Mouse (Mus musculus) spleen, adult 2 months (tissue): ENCODE results near the gene Tmem200c. TPM values are rescaled to one million over a fixed set of nuclear protein-coding genes. Genes with fewer than 3 reads are reported as not detected.
A peak's percentile ranks its signal among the peaks of the same experiment; 100 is the strongest.

Experiments
- DNase-seq, 2 experiments: peaks; one replicate each; pipeline versions ENCODE4 v3.0.0 to v3.0.0-alpha.2; 2012 to 2021; ENCODE audit warnings: low spot score in 2 of 2, low read depth in 1 of 2
- H3K27ac ChIP-seq: fragments of 200-500 bp; 2 replicates; pipeline ENCODE4 v1.5.1; 2012; ENCODE audit warnings: low read length, inconsistent platforms; ENCODE audit not compliant: insufficient read depth
- H3K27me3 ChIP-seq: fragments of 200-500 bp; 2 replicates; pipeline ENCODE4 v1.6.1; 2012; ENCODE audit warnings: mild to moderate bottlenecking, moderate library complexity, low read length, inconsistent platforms; ENCODE audit not compliant: control insufficient read depth, insufficient read depth
- H3K36me3 ChIP-seq: fragments of 200-500 bp; 2 replicates; pipeline ENCODE4 v1.6.1; 2012; ENCODE audit warnings: mild to moderate bottlenecking, low read length, inconsistent platforms; ENCODE audit not compliant: control insufficient read depth, insufficient read depth
- H3K4me1 ChIP-seq: fragments of 200-500 bp; 2 replicates; pipeline ENCODE4 v1.6.1; 2011; ENCODE audit warnings: inconsistent platforms; ENCODE audit not compliant: control insufficient read depth, insufficient read depth, insufficient read length
- H3K4me3 ChIP-seq: fragments of 200-500 bp; 2 replicates; pipeline ENCODE4 v1.5.1; 2011; ENCODE audit warnings: mild to moderate bottlenecking, inconsistent platforms; ENCODE audit not compliant: insufficient read depth, insufficient read length; ENCODE audit errors: extremely low read depth
- CTCF ChIP-seq: fragments of 200-500 bp; IDR thresholded peaks from 2 replicates; pipeline ENCODE4 v1.5.1; 2011; ENCODE audit warnings: mild to moderate bottlenecking, inconsistent platforms; ENCODE audit not compliant: insufficient read depth, insufficient read length, insufficient replicate concordance; ENCODE audit errors: extremely low read depth
- POLR2A ChIP-seq: fragments of 200-500 bp; IDR thresholded peaks from 2 replicates; pipeline ENCODE4 v1.6.1; 2011; ENCODE audit warnings: low read depth, low read length, inconsistent platforms
- WGBS: fragments of 180-500 bp; shearing (Covaris S2); methylation state at CpG from one replicate; pipeline ENCODE4 v1.1.7; 2018; 5-methylcytosine and 5-hydroxymethylcytosine counted together
- polyA plus RNA-seq: library from polyadenylated mRNA; depleted of rRNA; stranded (reverse); fragments of >200 nt; gene quantifications from 2 replicates; pipeline ENCODE4 v1.2.3, GENCODE M21; 2012

The Tmem200c gene
- polyA plus RNA-seq, 1 experiment = 0.06 TPM

- H3K27me3 ChIP-seq = peaks cover 11% of the 10 kb centered on the region
- 3% methylated on average over 71 of the region's 75 CpGs for WGBS
- H3K36me3 ChIP-seq = no peaks in the 10 kb centered on the region
- peak overlapping the region; percentile 4 for H3K4me3 ChIP-seq
- TF ChIP-seq CTCF = no peak
- no peak for TF ChIP-seq POLR2A
- no peak for DNase-seq
- H3K4me1 ChIP-seq = peaks cover 2% of the 10 kb centered on the region; the same call in 1 of the 2 replicates
- H3K27ac ChIP-seq = no peak overlapping the region
Measured at GRCm38 (mm10) chr17:68841097-68841891, 14.9 kb downstream of the Tmem200c start.

- Histone ChIP-seq H3K27me3 (peaks cover 11% of the 10 kb centered on the region), H3K4me3 (no peak overlapping the region)
- WGBS = 9% methylated on average over 22 of the region's 22 CpGs
Measured at GRCm38 (mm10) chr17:68841892-68842252, 15.4 kb downstream of the Tmem200c start.

GRCm38 (mm10) chr17:68845931-68846330 lies 19.5 kb downstream of the Tmem200c start:
- DNase-seq = no peak
- WGBS = 85% methylated on average over 5 of the region's 5 CpGs
- Histone ChIP-seq H3K27ac (no peak overlapping the region), H3K4me1 (peaks cover 2% of the 10 kb centered on the region; the same call in 1 of the 2 replicates), H3K36me3 (no peaks in the 10 kb centered on the region), H3K27me3 (peaks cover 7% of the 10 kb centered on the region; the same call in 1 of the 2 replicates), H3K4me3 (no peak overlapping the region; the same call in 1 of the 2 replicates)
- no peak for TF ChIP-seq POLR2A
- TF ChIP-seq CTCF = no peak

More at GRCm38 (mm10) chr17:68841892-68842252, 15.4 kb downstream of the Tmem200c start:
- H3K27ac ChIP-seq = no peak overlapping the region
- peaks cover 2% of the 10 kb centered on the region; the same call in 1 of the 2 replicates for H3K4me1 ChIP-seq
- H3K36me3 ChIP-seq = no peaks in the 10 kb centered on the region
- TF ChIP-seq POLR2A (no peak), CTCF (no peak)
- no peak for DNase-seq

DNA sequence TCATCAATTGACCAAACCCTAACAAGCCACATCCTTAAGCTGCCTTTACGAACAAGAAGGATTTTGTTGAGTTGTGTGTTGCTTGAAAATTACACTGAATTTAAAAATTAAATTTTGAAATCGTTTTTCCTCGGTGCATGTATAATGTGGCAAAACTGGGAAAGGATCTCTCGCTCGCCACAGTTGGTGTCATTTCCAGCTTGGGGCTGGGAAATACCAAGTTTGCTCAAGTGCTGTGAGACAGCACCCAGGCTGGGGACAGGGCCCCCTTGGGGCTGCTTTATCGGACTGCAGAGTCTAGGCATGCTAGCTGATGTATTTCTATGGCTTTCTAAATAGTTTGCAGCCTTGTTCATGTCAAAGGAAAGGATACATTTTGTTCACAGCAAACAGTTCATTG lies 22.3 kb downstream of the Tmem200c start:
- no peak for TF ChIP-seq POLR2A
- TF ChIP-seq CTCF = no peak
- Histone ChIP-seq H3K4me1 (no peaks in the 10 kb centered on the region), H3K27ac (no peak overlapping the region), H3K4me3 (no peak overlapping the region), H3K27me3 (no peaks in the 10 kb centered on the region), H3K36me3 (no peaks in the 10 kb centered on the region)
- no peak for DNase-seq
- 81% methylated on average over 6 of the region's 6 CpGs for WGBS

- no peak for TF ChIP-seq POLR2A
- TF ChIP-seq CTCF = no peak
- Histone ChIP-seq H3K4me1 (no peaks in the 10 kb centered on the region), H3K27me3 (no peaks in the 10 kb centered on the region), H3K4me3 (no peak overlapping the region), H3K36me3 (no peaks in the 10 kb centered on the region), H3K27ac (no peak overlapping the region)
- DNase-seq = no peak
- 83% methylated on average over 7 of the region's 7 CpGs for WGBS
Measured at GRCm38 (mm10) chr17:68852171-68852966, 25.9 kb downstream of the Tmem200c start.

GRCm38 (mm10) chr17:68864175-68864574 lies 37.8 kb downstream of the Tmem200c start:
- Histone ChIP-seq H3K27me3 (no peaks in the 10 kb centered on the region), H3K36me3 (no peaks in the 10 kb centered on the region), H3K27ac (no peak overlapping the region), H3K4me1 (no peaks in the 10 kb centered on the region), H3K4me3 (no peak overlapping the region)
- no peak for DNase-seq
- WGBS = 79% methylated on average over 3 of the region's 3 CpGs
- TF ChIP-seq POLR2A (no peak), CTCF (no peak)
